Mouse (Mus musculus) kidney, postnatal 0 days (tissue): ENCODE data around the gene Mrpl52. TPM values are rescaled to one million over a fixed set of nuclear protein-coding genes. Genes with fewer than 3 reads are reported as not detected.
A peak's percentile ranks its signal among the peaks of the same experiment; 100 is the strongest.

Source experiments
- ATAC-seq: fragments of 200-750 bp; cut with Nextera tagmentation; replicated peaks from 2 replicates; pipeline ENCODE4 v1.8.0; 2017; ENCODE audit warnings: low read depth, moderate number of reproducible peaks, moderate TSS enrichment, moderate library complexity; ENCODE audit not compliant: low FRiP score
- DNase-seq: peaks from one replicate; pipeline ENCODE4 v3.0.0-alpha.2; 2016; ENCODE audit warnings: low spot score
- H3K27ac ChIP-seq: fragments of 300-500 bp; sonication (generic); 2 replicates; pipeline ENCODE4 v1.5.1; 2014; ENCODE audit warnings: mild to moderate bottlenecking
- H3K27me3 ChIP-seq: fragments of 300-500 bp; sonication (generic); 2 replicates; pipeline ENCODE4 v1.6.1; 2014; ENCODE audit warnings: low read length, mixed read lengths; ENCODE audit not compliant: insufficient read depth
- H3K36me3 ChIP-seq: fragments of 300-500 bp; sonication (generic); 2 replicates; pipeline ENCODE4 v1.6.1; 2014; ENCODE audit warnings: low read length, mixed read lengths; ENCODE audit not compliant: insufficient read depth
- H3K4me1 ChIP-seq: fragments of 300-500 bp; sonication (generic); replicated peaks from 2 replicates; pipeline ENCODE4 v1.6.1; 2014; ENCODE audit warnings: antibody characterized with exemption, low read length, mixed read lengths; ENCODE audit not compliant: insufficient read depth
- H3K4me2 ChIP-seq: fragments of 300-500 bp; sonication (generic); 2 replicates; pipeline ENCODE4 v1.6.1; 2014; ENCODE audit warnings: mild to moderate bottlenecking, low read length, moderate library complexity, mixed read lengths
- H3K4me3 ChIP-seq: fragments of 300-500 bp; sonication (generic); replicated peaks from 2 replicates; pipeline ENCODE4 v1.5.1; 2014; ENCODE audit warnings: low read depth, low read length
- H3K9ac ChIP-seq: fragments of 300-500 bp; sonication (generic); 2 replicates; pipeline ENCODE4 v1.6.1; 2014; ENCODE audit warnings: low read depth, low read length
- H3K9me3 ChIP-seq: fragments of 300-500 bp; sonication (generic); replicated peaks from 2 replicates; pipeline ENCODE4 v1.6.1; 2016; ENCODE audit warnings: low read length, inconsistent platforms, mixed read lengths
- CTCF ChIP-seq: IDR thresholded peaks from 2 replicates; pipeline ENCODE4 v1.5.1; 2016; ENCODE audit warnings: antibody characterized with exemption, low read depth, mild to moderate bottlenecking, moderate library complexity
- WGBS: fragments of 180-500 bp; shearing (Covaris S2); extraction: QIAGEN DNeasy Blood & Tissue Kit; methylation state at CpG from one replicate; pipeline ENCODE4 v1.1.7; 2014; 5-methylcytosine and 5-hydroxymethylcytosine counted together
- polyA plus RNA-seq: library from polyadenylated mRNA; unstranded; fragments of >200 nt; fragmentation: Nextera tagmentation; extraction: Ambion mirVana; gene quantifications from 2 replicates; pipeline ENCODE4 v1.2.1, GENCODE M21; 2015

The Mrpl52 gene
- polyA plus RNA-seq, 1 experiment from 2014 or later, result 408 TPM

DNA sequence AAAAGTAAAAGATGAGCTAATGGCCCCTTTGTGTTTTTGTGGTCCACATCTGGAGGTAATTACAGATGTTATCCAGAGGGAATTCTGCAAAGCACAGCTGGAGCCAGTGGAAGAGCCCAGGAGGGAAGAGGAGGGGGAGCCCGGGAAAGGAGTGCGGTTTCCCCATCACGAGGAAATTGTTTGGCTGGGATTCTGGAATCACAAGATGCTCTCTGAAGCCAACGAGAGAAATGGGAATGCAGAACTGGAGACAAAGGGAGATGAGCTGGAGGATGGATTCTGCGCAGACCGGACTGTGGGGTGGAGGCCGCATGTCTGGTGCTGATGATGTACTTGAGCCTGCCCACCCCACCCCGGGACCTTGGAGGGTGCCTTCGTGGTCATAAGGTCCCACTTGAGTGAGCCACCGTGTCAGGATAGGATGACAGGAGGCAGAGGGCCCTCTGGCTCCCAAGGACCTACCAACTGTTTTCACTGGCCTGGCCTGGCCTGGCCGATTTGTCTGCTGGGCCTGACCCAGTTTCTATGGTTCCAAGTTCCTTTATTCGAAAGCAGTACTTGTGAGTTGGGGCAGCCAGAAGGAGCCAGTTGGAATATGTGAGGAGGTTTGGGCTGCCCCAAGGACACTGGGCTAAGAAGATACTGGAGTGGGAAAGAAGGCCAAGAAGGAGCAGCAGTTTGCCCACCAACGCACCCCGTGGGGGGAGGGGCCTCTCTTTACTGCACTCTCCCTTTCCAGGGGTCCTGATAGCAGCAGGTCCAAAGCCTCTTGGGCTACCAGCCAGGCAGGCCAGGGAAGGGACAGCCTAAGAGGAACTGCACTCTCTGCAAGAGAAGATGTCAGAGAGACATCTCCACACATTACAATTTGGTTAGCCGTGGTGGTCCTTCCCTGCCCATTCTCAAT lies 17.3 kb downstream of the Mrpl52 start:
- ATAC-seq, result no peak
- peak; percentile 63 for DNase-seq
- H3K36me3 ChIP-seq, result peaks cover 17% of the 10 kb centered on the region

GRCm38 (mm10) chr14:54445476-54445875 lies 18.8 kb downstream of the Mrpl52 start:
- 81% methylated on average over 3 of the region's 3 CpGs for WGBS
- ATAC-seq (no peak), DNase-seq (no peak)

More for the DNA sequence above, 17.3 kb downstream of the Mrpl52 start:
- Histone ChIP-seq H3K4me3 (no peak overlapping the region), H3K4me1 (peaks cover 5% of the 10 kb centered on the region), H3K9me3 (no peaks in the 10 kb centered on the region), H3K27me3 (no peaks in the 10 kb centered on the region), H3K9ac (no peak overlapping the region), H3K27ac (no peak overlapping the region), H3K4me2 (no peak overlapping the region)
- WGBS, result 60% methylated on average over 15 of the region's 15 CpGs
- no peak for TF ChIP-seq CTCF

DNA sequence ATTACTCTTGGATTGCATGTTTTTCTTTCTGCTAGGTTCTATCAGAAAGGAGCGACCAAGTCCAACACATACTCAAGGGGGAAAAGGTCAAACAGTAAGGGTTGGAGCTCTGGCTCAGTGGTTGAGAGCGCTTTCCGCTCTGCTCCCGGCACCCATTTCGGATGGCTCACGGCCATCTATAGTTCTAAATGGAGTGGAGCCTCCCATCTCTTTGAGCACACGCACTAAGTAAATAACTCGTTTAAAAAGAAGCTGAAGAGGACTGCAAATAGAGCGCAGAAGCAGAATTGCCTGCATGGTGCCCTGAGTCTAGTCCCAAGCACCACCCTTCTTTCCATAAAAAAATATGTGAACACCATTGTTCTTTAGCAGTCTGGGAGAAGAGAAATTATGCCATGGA lies 26.9 kb downstream of the Mrpl52 start:
- Histone ChIP-seq H3K4me1 (no peaks in the 10 kb centered on the region), H3K27ac (no peak overlapping the region), H3K9me3 (no peaks in the 10 kb centered on the region), H3K9ac (no peak overlapping the region), H3K36me3 (no peaks in the 10 kb centered on the region), H3K4me2 (no peak overlapping the region), H3K4me3 (no peak overlapping the region), H3K27me3 (no peaks in the 10 kb centered on the region)
- TF ChIP-seq CTCF, result no peak
- no peak for ATAC-seq
- no peak for DNase-seq
- 89% methylated on average over 9 of the region's 9 CpGs for WGBS

More at GRCm38 (mm10) chr14:54445476-54445875, 18.8 kb downstream of the Mrpl52 start:
- Histone ChIP-seq H3K36me3 (peaks cover 2% of the 10 kb centered on the region; the same call in 1 of the 2 replicates), H3K27me3 (no peaks in the 10 kb centered on the region), H3K4me1 (peaks cover 5% of the 10 kb centered on the region), H3K4me2 (no peak overlapping the region), H3K9me3 (no peaks in the 10 kb centered on the region), H3K9ac (no peak overlapping the region), H3K27ac (no peak overlapping the region), H3K4me3 (no peak overlapping the region)
- TF ChIP-seq CTCF, result no peak

DNA sequence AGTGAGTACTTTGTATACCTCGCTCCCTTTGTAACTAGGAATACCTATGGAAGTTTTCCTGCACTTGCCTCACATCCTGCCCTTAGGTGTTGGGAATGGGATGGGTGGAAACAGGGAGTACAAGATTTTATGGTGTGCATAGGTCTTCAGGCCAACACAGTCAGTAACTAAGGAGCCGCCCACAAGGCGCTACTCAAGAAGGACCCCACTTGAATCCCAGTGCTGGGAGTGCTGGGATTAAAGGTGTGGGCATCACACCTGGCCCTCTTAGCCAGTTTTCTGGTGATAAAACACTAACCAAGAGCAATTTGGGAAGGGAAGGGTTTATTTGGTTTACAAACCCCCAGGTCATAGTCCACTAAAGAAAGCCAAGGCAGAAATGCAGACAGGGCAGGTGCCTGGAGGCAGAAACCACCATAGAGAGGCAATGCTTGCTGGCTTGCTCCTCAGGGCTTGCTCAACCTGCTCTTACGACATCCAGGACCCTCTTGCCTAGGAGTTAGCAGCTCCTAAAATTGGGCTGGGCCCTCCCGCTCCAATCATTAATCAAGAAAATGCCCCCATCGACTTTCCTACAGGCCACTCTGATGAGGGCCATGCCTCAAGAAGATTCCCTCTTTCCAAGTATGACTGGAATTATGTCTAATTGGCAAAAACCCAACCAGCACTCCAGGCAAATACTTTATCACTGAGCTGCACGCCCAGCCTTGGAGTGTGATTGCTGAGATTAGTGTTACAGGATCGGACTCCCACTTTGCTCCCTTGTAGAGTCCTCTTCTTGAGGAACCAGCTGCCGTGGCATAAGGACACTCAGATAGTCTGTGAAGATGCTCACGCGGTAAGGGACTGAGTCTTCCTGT lies 28.2 kb downstream of the Mrpl52 start:
- 68% methylated on average over 11 of the region's 11 CpGs for WGBS
- no peak overlapping the region for H3K27ac ChIP-seq
- no peak for ATAC-seq
- H3K36me3 ChIP-seq, result no peaks in the 10 kb centered on the region
- no peaks in the 10 kb centered on the region for H3K9me3 ChIP-seq
- DNase-seq, result peak; percentile 54
- no peak for TF ChIP-seq CTCF
- no peaks in the 10 kb centered on the region for H3K4me1 ChIP-seq
- H3K9ac ChIP-seq, result no peak overlapping the region
- H3K27me3 ChIP-seq, result no peaks in the 10 kb centered on the region
- no peak overlapping the region for H3K4me2 ChIP-seq
- no peak overlapping the region for H3K4me3 ChIP-seq

GRCm38 (mm10) chr14:54457907-54458569 lies 31.3 kb downstream of the Mrpl52 start:
- DNase-seq, result no peak
- WGBS, result 72% methylated on average over 14 of the region's 14 CpGs
- ATAC-seq, result no peak

GRCm38 (mm10) chr14:54462146-54462545 lies 35.4 kb downstream of the Mrpl52 start:
- Histone ChIP-seq H3K36me3 (peaks cover 5% of the 10 kb centered on the region), H3K4me3 (no peak overlapping the region), H3K27me3 (no peaks in the 10 kb centered on the region), H3K4me2 (no peak overlapping the region), H3K4me1 (0 out of 2 replicates have a peak, but pooled peaks cover 3% of the 10 kb centered on the region), H3K9me3 (no peaks in the 10 kb centered on the region), H3K9ac (no peak overlapping the region), H3K27ac (no peak overlapping the region)
- ATAC-seq (no peak), DNase-seq (no peak)
- TF ChIP-seq CTCF, result no peak
- 78% methylated on average over 4 of the region's 4 CpGs for WGBS

More at GRCm38 (mm10) chr14:54457907-54458569, 31.3 kb downstream of the Mrpl52 start:
- no peak overlapping the region for H3K27ac ChIP-seq
- no peaks in the 10 kb centered on the region for H3K27me3 ChIP-seq
- H3K4me3 ChIP-seq, result no peak overlapping the region
- H3K9me3 ChIP-seq, result no peaks in the 10 kb centered on the region
- no peak for TF ChIP-seq CTCF
- no peak overlapping the region for H3K4me2 ChIP-seq
- H3K4me1 ChIP-seq, result no peaks in the 10 kb centered on the region
- H3K9ac ChIP-seq, result no peak overlapping the region
- no peaks in the 10 kb centered on the region for H3K36me3 ChIP-seq
